Mouse (Mus musculus): Measurements from ENCODE around the gene Edrf1. TPM values are rescaled to one million over a fixed set of nuclear protein-coding genes. Genes with fewer than 3 reads are reported as not detected.
A peak's percentile ranks its signal among the peaks of the same experiment; 100 is the strongest.

The Edrf1 gene
- total and polyA plus RNA-seq, 3 experiments: 5.4 to 11.9 (median 10.9) TPM

- whole genome bisulfite sequencing: 53% methylated on average over 10 of the region's 12 CpGs
- Histone ChIP-seq H3K9ac (ENCODE audit: low read depth, low read length) (no peak overlapping the region), H3K27me3 (ENCODE audit: control insufficient read depth, insufficient read depth, low read length) (no peaks in the 10 kb centered on the region), H3K4me3 (no peak overlapping the region), H3K36me3 (ENCODE audit: control insufficient read depth, insufficient read depth, low read length) (no peaks in the 10 kb centered on the region), H3K4me1 (ENCODE audit: control insufficient read depth, insufficient read depth, low read length) (peaks cover 2% of the 10 kb centered on the region; the same call in 1 of the 2 replicates), H3K79me2 (replicated peaks; ENCODE audit: control insufficient read depth, insufficient read depth, low read length) (no peaks in the 10 kb centered on the region), H3K27ac (no peak overlapping the region)
- intact Hi-C loops (cut with DNase I): loop anchor here (5.0 to 10.0 kb wide), 3 partner anchors 72 to 603 kb away; partner anchors contain the start of genes Bccip, Ctbp2 and Fgfr2
- TF ChIP-seq CTCF (IDR thresholded peaks at IDR 0.05) (no peak), POLR2A (IDR thresholded peaks at IDR 0.05; ENCODE audit: insufficient read depth, low read depth, low read length) (no peak), EP300 (IDR thresholded peaks at IDR 0.05; ENCODE audit: insufficient read depth, low read depth, low read length) (no peak)
- DNase-seq: no peak
These were observed 2.3 kb upstream of the Edrf1 start for GRCm38 (mm10) chr7:133634932-133635650.

GRCm38 (mm10) chr7:133636738-133637352, 498 bp upstream of the Edrf1 start:
- intact Hi-C loops (cut with DNase I): loop anchor here (5.0 to 10.0 kb wide), 3 partner anchors 70 to 605 kb away; partner anchors contain the start of genes Bccip, Ctbp2 and Fgfr2
- no peaks in the 10 kb centered on the region for H3K27me3 ChIP-seq (ENCODE audit: control insufficient read depth, insufficient read depth, low read length)
- WGBS: 2% methylated on average over 21 of the region's 21 CpGs
- DNase-seq: peak; percentile 86 to 90
- peak overlapping the region; percentile 68 for H3K9ac ChIP-seq (ENCODE audit: low read depth, low read length)
- peaks cover 2% of the 10 kb centered on the region; the same call in 1 of the 2 replicates for H3K4me1 ChIP-seq (ENCODE audit: control insufficient read depth, insufficient read depth, low read length)
- peak overlapping the region; percentile 83 for H3K27ac ChIP-seq
- H3K4me3 ChIP-seq: peak overlapping the region; percentile 86
- no peaks in the 10 kb centered on the region for H3K79me2 ChIP-seq (replicated peaks; ENCODE audit: control insufficient read depth, insufficient read depth, low read length)
- H3K36me3 ChIP-seq (ENCODE audit: control insufficient read depth, insufficient read depth, low read length): no peaks in the 10 kb centered on the region
- TF ChIP-seq CTCF (IDR thresholded peaks at IDR 0.05) (peak; percentile 87), EP300 (IDR thresholded peaks at IDR 0.05; ENCODE audit: insufficient read depth, low read depth, low read length) (no peak)

- Histone ChIP-seq H3K36me3 (ENCODE audit: control insufficient read depth, insufficient read depth, low read length) (no peaks in the 10 kb centered on the region), H3K4me1 (ENCODE audit: control insufficient read depth, insufficient read depth, low read length) (peaks cover 2% of the 10 kb centered on the region; the same call in 1 of the 2 replicates), H3K27me3 (ENCODE audit: control insufficient read depth, insufficient read depth, low read length) (no peaks in the 10 kb centered on the region), H3K9ac (ENCODE audit: low read depth, low read length) (peak overlapping the region; percentile 90), H3K27ac (peak overlapping the region; percentile 83), H3K4me3 (peak overlapping the region; percentile 86), H3K79me2 (replicated peaks; ENCODE audit: control insufficient read depth, insufficient read depth, low read length) (no peaks in the 10 kb centered on the region)
- TF ChIP-seq POLR2A (IDR thresholded peaks at IDR 0.05; ENCODE audit: insufficient read depth, low read depth, low read length) (no peak), EP300 (IDR thresholded peaks at IDR 0.05; ENCODE audit: insufficient read depth, low read depth, low read length) (no peak), CTCF (IDR thresholded peaks at IDR 0.05) (no peak)
- 3% methylated on average over 13 of the region's 13 CpGs for WGBS
- DNase-seq: peak in 1 of 2 experiments; percentile 4
- intact Hi-C loops (cut with DNase I): loop anchor here (5.0 to 10.0 kb wide), 3 partner anchors 69 to 606 kb away; partner anchors contain the start of genes Bccip, Ctbp2 and Fgfr2
These were observed 963 bp downstream of the Edrf1 start for GRCm38 (mm10) chr7:133638306-133638705.

- Histone ChIP-seq H3K79me2 (replicated peaks; ENCODE audit: control insufficient read depth, insufficient read depth, low read length) (no peaks in the 10 kb centered on the region), H3K4me1 (ENCODE audit: control insufficient read depth, insufficient read depth, low read length) (peaks cover 2% of the 10 kb centered on the region; the same call in 1 of the 2 replicates), H3K9ac (ENCODE audit: low read depth, low read length) (no peak overlapping the region), H3K27me3 (ENCODE audit: control insufficient read depth, insufficient read depth, low read length) (no peaks in the 10 kb centered on the region), H3K27ac (no peak overlapping the region), H3K36me3 (ENCODE audit: control insufficient read depth, insufficient read depth, low read length) (no peaks in the 10 kb centered on the region), H3K4me3 (no peak overlapping the region)
- WGBS: 89% methylated on average over 13 of the region's 13 CpGs
- no peak for DNase-seq
- TF ChIP-seq EP300 (IDR thresholded peaks at IDR 0.05; ENCODE audit: insufficient read depth, low read depth, low read length) (no peak), CTCF (IDR thresholded peaks at IDR 0.05) (no peak), POLR2A (IDR thresholded peaks at IDR 0.05; ENCODE audit: insufficient read depth, low read depth, low read length) (no peak)
- intact Hi-C loops (cut with DNase I): loop anchor here (5.0 to 10.0 kb wide), 3 partner anchors 68 to 607 kb away; partner anchors contain the start of genes Bccip, Ctbp2 and Fgfr2
These were observed 1.5 kb downstream of the Edrf1 start for GRCm38 (mm10) chr7:133638821-133639220.

- DNase-seq: no peak
- Histone ChIP-seq H3K79me2 (replicated peaks; ENCODE audit: control insufficient read depth, insufficient read depth, low read length) (no peaks in the 10 kb centered on the region), H3K36me3 (ENCODE audit: control insufficient read depth, insufficient read depth, low read length) (no peaks in the 10 kb centered on the region; the same call in 1 of the 2 replicates), H3K4me3 (no peak overlapping the region), H3K9ac (ENCODE audit: low read depth, low read length) (no peak overlapping the region), H3K4me1 (ENCODE audit: control insufficient read depth, insufficient read depth, low read length) (no peaks in the 10 kb centered on the region), H3K27ac (no peak overlapping the region), H3K27me3 (ENCODE audit: control insufficient read depth, insufficient read depth, low read length) (no peaks in the 10 kb centered on the region)
- no peak for TF ChIP-seq POLR2A (IDR thresholded peaks at IDR 0.05; ENCODE audit: insufficient read depth, low read depth, low read length)
- no peak for TF ChIP-seq CTCF (IDR thresholded peaks at IDR 0.05)
- no peak for TF ChIP-seq EP300 (IDR thresholded peaks at IDR 0.05; ENCODE audit: insufficient read depth, low read depth, low read length)
- 91% methylated on average over 6 of the region's 6 CpGs for WGBS
- intact Hi-C loops (cut with DNase I): no loop called here
These were observed 8.4 kb downstream of the Edrf1 start for GRCm38 (mm10) chr7:133645716-133646115.
